Mouse (Mus musculus) ES-E14 (cell line): ENCODE results near the gene Ajm1. TPM values are rescaled to one million over a fixed set of nuclear protein-coding genes. Genes with fewer than 3 reads are reported as not detected.
A peak's percentile ranks its signal among the peaks of the same experiment; 100 is the strongest.

Experiments used
- DNase-seq: peaks from one replicate; pipeline ENCODE4 v3.0.0-alpha.2; 2013; ENCODE audit warnings: low read depth, low spot score
- H3K27ac ChIP-seq: 2 replicates; pipeline ENCODE4 v1.5.1; 2012; ENCODE audit warnings: low read depth, mild to moderate bottlenecking, low read length, moderate library complexity, mixed read lengths; ENCODE audit not compliant: poor library complexity, insufficient read depth, severe bottlenecking
- H3K36me3 ChIP-seq: 2 replicates; pipeline ENCODE4 v1.6.1; 2012; ENCODE audit warnings: mild to moderate bottlenecking, low read length, moderate library complexity, mixed read lengths; ENCODE audit not compliant: control insufficient read depth, poor library complexity, insufficient read depth, severe bottlenecking
- H3K4me1 ChIP-seq, 2 experiments: fragments of 150-350 bp in 1 of 2; sonication (generic) in 1 of 2; 2 replicates each; pipeline ENCODE4 v1.6.1; 2012; ENCODE audit warnings: low read length in 2 of 2, mild to moderate bottlenecking in 1 of 2, mixed read lengths in 1 of 2; ENCODE audit not compliant: control insufficient read depth in 2 of 2, insufficient read depth in 2 of 2, poor library complexity in 1 of 2
- H3K4me3 ChIP-seq, 2 experiments: fragments of 150-350 bp in 1 of 2; sonication (generic) in 1 of 2; 2 replicates each; pipeline ENCODE4 v1.5.1; 2012; ENCODE audit warnings: low read length in 2 of 2, low read depth in 1 of 2, mild to moderate bottlenecking in 1 of 2, mixed read lengths in 1 of 2; ENCODE audit not compliant: insufficient read depth in 1 of 2, poor library complexity in 1 of 2, severe bottlenecking in 1 of 2
- H3K9ac ChIP-seq: 2 replicates; pipeline ENCODE4 v1.6.1; 2012; ENCODE audit warnings: low read depth, mild to moderate bottlenecking, low read length, mixed read lengths; ENCODE audit not compliant: poor library complexity, insufficient read depth, severe bottlenecking
- H3K9me3 ChIP-seq: fragments of 150-350 bp; sonication (generic); 2 replicates; pipeline ENCODE4 v1.6.1; 2012; ENCODE audit warnings: low read depth, mild to moderate bottlenecking, low read length; ENCODE audit not compliant: control insufficient read depth, insufficient read depth
- CHD2 ChIP-seq: IDR thresholded peaks from 2 replicates; pipeline ENCODE4 v1.6.1; 2014; ENCODE audit warnings: mild to moderate bottlenecking, low read depth, low read length, inconsistent platforms
- HCFC1 ChIP-seq: IDR thresholded peaks from 2 replicates; pipeline ENCODE4 v1.6.1; 2012; ENCODE audit warnings: low read length, inconsistent platforms, borderline replicate concordance; ENCODE audit not compliant: insufficient read depth
- MAFK ChIP-seq: IDR thresholded peaks from 2 replicates; pipeline ENCODE4 v1.6.1; 2014; ENCODE audit warnings: mild to moderate bottlenecking, low read depth, low read length, inconsistent platforms; ENCODE audit not compliant: insufficient read depth
- ZC3H11A ChIP-seq: IDR thresholded peaks from 2 replicates; pipeline ENCODE4 v1.6.1; 2012; ENCODE audit warnings: low read depth, mild to moderate bottlenecking, inconsistent platforms, low read length, borderline replicate concordance
- ZNF384 ChIP-seq: IDR thresholded peaks from 2 replicates; pipeline ENCODE4 v1.6.1; 2012; ENCODE audit warnings: low read depth, low read length, inconsistent platforms
- in situ Hi-C, 2 experiments: fragments of 600-800 bp; cut with MboI; formaldehyde crosslinking; loops; one replicate each; pipeline ENCODE4 v1.15.1; 2025; ENCODE audit warnings: low sequenced_read_pairs in 2 of 2, inconsistent platforms in 1 of 2; ENCODE audit not compliant: unreplicated experiment in 2 of 2
- total RNA-seq: library from RNA; depleted of rRNA; stranded (reverse); fragments of 300-350 nt; gene quantifications from 2 replicates; pipeline ENCODE4 v1.2.3, GENCODE M21; 2012

The Ajm1 gene
- total RNA-seq, 1 experiment: 0.36 TPM

DNA sequence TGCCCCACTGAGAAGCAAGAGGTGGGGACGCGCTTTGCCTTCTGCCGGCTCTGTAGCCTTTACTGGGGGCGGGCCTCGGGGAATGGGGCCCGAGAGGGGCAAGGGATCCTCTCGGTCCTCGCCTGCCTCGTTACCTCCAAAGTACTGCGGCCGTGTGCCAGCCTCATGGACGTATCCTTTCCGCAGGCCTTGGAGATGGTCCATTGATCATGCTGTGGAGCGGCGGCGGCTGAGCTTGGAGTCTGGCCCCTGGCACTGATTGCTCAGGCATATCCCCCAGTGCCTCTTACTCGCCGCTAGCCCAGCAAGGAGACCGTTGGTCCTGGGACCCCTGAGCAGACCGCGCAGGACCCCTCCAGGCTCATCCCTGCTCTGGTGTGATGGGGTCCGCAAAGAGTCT is 34.8 kb upstream of the Ajm1 start:
- peak; percentile 9 for DNase-seq
- no peaks in the 10 kb centered on the region; a peak in 1 of 4 replicates for H3K4me1 ChIP-seq
- no peak overlapping the region for H3K27ac ChIP-seq
- TF ChIP-seq HCFC1: no peak
- TF ChIP-seq CHD2: no peak
- no peak for TF ChIP-seq MAFK
- TF ChIP-seq ZC3H11A: no peak
- TF ChIP-seq ZNF384: no peak
- H3K9me3 ChIP-seq: no peaks in the 10 kb centered on the region
- in situ Hi-C loops: no loop called here
- 0 out of 2 replicates have a peak overlapping the region, but pooled peaks have one; percentile 15 for H3K9ac ChIP-seq
- peak overlapping the region; percentile 42 to 54 for H3K4me3 ChIP-seq
- no peaks in the 10 kb centered on the region; the same call in 1 of the 2 replicates for H3K36me3 ChIP-seq

DNA sequence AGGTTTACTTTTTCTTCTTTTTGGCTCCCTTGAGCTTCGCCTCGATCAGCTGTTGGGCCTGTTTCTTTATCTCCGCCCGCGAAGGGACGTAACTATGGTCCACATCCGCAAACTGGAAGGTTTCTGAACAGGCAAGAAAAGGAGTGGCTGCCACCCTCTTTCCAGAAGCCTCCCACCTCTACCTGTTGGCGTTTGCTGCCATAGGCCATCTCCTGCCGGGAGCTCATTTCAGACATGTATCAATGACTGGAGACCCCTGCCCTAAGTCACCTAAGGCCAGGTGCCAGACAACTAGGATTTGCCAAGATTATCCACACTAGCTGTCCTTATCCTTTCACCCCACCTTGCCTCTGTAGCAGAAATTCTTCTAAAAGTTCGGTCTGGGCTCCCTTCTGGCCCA is 27.1 kb upstream of the Ajm1 start:
- DNase-seq: no peak
- no peak overlapping the region for H3K9ac ChIP-seq
- H3K4me3 ChIP-seq: peak overlapping the region in 1 of 2 experiments; percentile 80; a peak in 2 of 4 replicates
- in situ Hi-C loops: no loop called here
- no peaks in the 10 kb centered on the region for H3K9me3 ChIP-seq
- H3K4me1 ChIP-seq: no peaks in the 10 kb centered on the region
- H3K27ac ChIP-seq: no peak overlapping the region
- TF ChIP-seq CHD2 (no peak), ZC3H11A (no peak), MAFK (no peak), ZNF384 (no peak), HCFC1 (no peak)
- no peaks in the 10 kb centered on the region for H3K36me3 ChIP-seq

DNA sequence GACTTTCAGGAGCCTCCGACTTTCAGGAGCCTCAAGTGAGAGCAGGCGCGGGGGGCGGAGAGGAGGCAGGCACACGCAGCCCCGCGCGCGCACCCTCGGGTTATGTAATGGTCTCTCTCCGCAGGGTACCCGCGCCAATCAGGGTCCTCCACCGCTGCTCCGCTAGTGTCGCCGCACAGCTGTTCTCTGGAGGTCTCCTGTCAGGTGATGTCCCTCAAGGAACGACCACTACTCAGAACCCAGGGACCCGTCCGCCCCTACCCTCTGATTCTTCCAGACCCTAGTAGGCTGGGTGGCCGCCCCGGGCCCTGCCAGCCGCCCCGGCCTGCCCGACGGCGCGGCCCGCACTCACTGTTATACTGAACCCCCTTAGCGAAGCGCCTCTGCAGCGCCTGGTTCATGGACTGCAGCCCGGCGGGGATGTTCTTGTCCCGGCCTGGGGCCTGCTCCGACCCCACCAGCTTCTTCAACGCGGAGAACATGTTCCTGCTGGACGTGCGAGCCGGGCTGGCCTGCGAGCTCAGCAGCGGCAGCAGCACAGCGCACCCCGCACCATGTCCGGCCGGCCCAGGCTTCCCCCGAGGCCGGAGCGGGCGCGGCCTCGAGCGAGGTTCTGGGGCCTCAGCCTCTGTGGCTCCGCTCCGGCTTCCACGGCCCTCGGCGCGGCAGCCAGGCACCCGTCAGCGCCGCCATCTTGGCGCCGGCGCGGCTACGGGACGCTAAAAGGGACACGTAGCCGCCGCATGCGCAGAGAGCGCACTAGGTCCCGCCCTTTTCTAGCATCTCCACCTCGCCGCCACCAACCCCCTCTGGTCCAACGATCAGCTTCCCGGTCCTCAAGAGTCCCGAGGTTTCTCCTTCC is 26.4 kb upstream of the Ajm1 start, which contains the start of gene Rabl6:
Rabl6 (minus strand) TSS at position 761 of the 862 bp plus-strand sequence.
- no peaks in the 10 kb centered on the region for H3K9me3 ChIP-seq
- DNase-seq: peak; percentile 71
- TF ChIP-seq HCFC1 (peak; percentile 75), MAFK (no peak), ZC3H11A (no peak)
- in situ Hi-C loops: no loop called here
- peak within 1 kb of the TSS; percentile 88 for H3K9ac ChIP-seq
- H3K36me3 ChIP-seq: no peaks in the 10 kb centered on the region; the same call in 1 of the 2 replicates
- H3K4me3 ChIP-seq: peak within 1 kb of the TSS; percentile 80
- H3K4me1 ChIP-seq: no peaks in the 10 kb centered on the region
- no peak within 1 kb of the TSS for H3K27ac ChIP-seq

DNA sequence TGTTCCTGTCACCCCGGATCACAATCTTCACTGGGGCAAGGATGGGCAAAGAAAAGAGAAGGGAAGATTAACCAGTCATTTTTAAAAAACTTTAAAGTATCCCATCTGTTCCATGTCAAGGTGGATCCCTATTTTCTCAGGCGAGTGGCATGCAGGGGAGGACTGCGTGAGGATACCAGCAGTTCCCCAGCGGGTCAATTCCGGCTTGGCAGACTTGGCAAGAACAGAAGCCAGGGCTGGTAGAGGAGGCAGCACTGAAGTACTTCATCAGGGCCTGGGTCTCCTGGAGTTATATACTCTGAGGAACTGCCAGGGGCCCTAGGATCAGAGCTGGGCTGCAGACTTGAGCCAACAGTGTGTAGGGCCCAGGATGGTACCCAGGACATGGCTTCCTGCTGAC is 21.0 kb upstream of the Ajm1 start:
- Histone ChIP-seq H3K9ac (no peak overlapping the region), H3K4me3 (no peak overlapping the region), H3K9me3 (no peaks in the 10 kb centered on the region), H3K4me1 (no peaks in the 10 kb centered on the region), H3K36me3 (peaks cover 24% of the 10 kb centered on the region; the same call in 1 of the 2 replicates), H3K27ac (no peak overlapping the region)
- no peak for DNase-seq
- TF ChIP-seq ZC3H11A: no peak
- TF ChIP-seq CHD2: no peak
- TF ChIP-seq ZNF384: no peak
- TF ChIP-seq HCFC1: no peak
- no peak for TF ChIP-seq MAFK
- in situ Hi-C loops: no loop called here

DNA sequence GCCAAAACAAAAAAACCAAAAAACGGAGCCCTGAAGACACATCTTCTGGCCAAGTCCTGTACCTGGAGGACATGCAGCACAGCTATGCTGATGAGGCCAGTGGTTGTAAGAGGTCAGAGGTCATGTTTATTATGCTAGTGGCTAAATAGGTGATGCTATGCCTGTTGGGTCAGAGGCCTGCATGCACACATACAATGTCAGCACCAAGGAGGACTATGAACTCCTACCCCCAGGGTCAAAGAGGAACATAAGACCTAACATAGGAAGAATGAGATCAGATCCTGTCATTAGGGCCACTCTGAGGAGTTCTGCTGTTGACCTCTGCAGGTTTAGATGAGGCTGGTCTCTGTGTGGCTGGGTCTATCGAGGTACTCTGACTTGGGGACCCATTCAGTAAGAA is 18.5 kb upstream of the Ajm1 start:
- H3K4me1 ChIP-seq: no peaks in the 10 kb centered on the region
- H3K4me3 ChIP-seq: no peak overlapping the region
- H3K9ac ChIP-seq: no peak overlapping the region
- in situ Hi-C loops: no loop called here
- H3K36me3 ChIP-seq: peaks cover 33% of the 10 kb centered on the region
- no peak for DNase-seq
- no peak for TF ChIP-seq ZC3H11A
- no peak for TF ChIP-seq ZNF384
- TF ChIP-seq CHD2: no peak
- no peak for TF ChIP-seq MAFK
- TF ChIP-seq HCFC1: no peak
- no peaks in the 10 kb centered on the region for H3K9me3 ChIP-seq
- no peak overlapping the region for H3K27ac ChIP-seq
